Mouse (Mus musculus) limb, embryonic 11.5 days (tissue): ENCODE measurements around the gene Tnfrsf1a. TPM values are rescaled to one million over a fixed set of nuclear protein-coding genes. Genes with fewer than 3 reads are reported as not detected.

ENCODE experiments used
- ATAC-seq: fragments of 200-750 bp; cut with Nextera tagmentation; 2 replicates; pipeline ENCODE4 v1.8.0; 2017; ENCODE audit warnings: low read depth; ENCODE audit not compliant: insufficient number of reproducible peaks, low FRiP score, low TSS enrichment
- DNase-seq: peaks from one replicate; pipeline ENCODE4 v3.0.0-alpha.2; 2015; ENCODE audit warnings: low spot score
- H3K27ac ChIP-seq: fragments of 300-500 bp; sonication (generic); replicated peaks from 2 replicates; pipeline ENCODE4 v1.5.1; 2014; ENCODE audit warnings: low read depth, mild to moderate bottlenecking, low read length
- H3K27me3 ChIP-seq: fragments of 300-500 bp; sonication (generic); 2 replicates; pipeline ENCODE4 v1.6.1; 2014; ENCODE audit warnings: mild to moderate bottlenecking, low read length, mixed read lengths; ENCODE audit not compliant: control insufficient read depth, insufficient read depth
- H3K36me3 ChIP-seq: fragments of 300-500 bp; sonication (generic); 2 replicates; pipeline ENCODE4 v1.6.1; 2014; ENCODE audit warnings: mild to moderate bottlenecking, low read length, moderate library complexity, mixed read lengths; ENCODE audit not compliant: control insufficient read depth, insufficient read depth
- H3K4me1 ChIP-seq: fragments of 300-500 bp; sonication (generic); 2 replicates; pipeline ENCODE4 v1.6.1; 2014; ENCODE audit warnings: low read length, mixed read lengths; ENCODE audit not compliant: control insufficient read depth, insufficient read depth
- H3K4me2 ChIP-seq: fragments of 300-500 bp; sonication (generic); 2 replicates; pipeline ENCODE4 v1.6.1; 2014; ENCODE audit warnings: low read depth, mild to moderate bottlenecking, moderate library complexity; ENCODE audit not compliant: severe bottlenecking
- H3K4me3 ChIP-seq: fragments of 300-500 bp; sonication (generic); 2 replicates; pipeline ENCODE4 v1.5.1; 2014; ENCODE audit warnings: low read depth, low read length
- H3K9ac ChIP-seq: fragments of 300-500 bp; sonication (generic); 2 replicates; pipeline ENCODE4 v1.6.1; 2014; ENCODE audit warnings: mild to moderate bottlenecking, low read length
- H3K9me3 ChIP-seq: fragments of 300-500 bp; sonication (generic); 2 replicates; pipeline ENCODE4 v1.6.1; 2016; ENCODE audit warnings: low read length; ENCODE audit not compliant: control insufficient read depth
- WGBS: fragments of 180-500 bp; shearing (Covaris S2); extraction: QIAGEN DNeasy Blood & Tissue Kit; methylation state at CpG from one replicate; pipeline ENCODE4 v1.1.7; 2014; 5-methylcytosine and 5-hydroxymethylcytosine counted together
- polyA plus RNA-seq: library from polyadenylated mRNA; unstranded; fragments of >200 nt; fragmentation: Nextera tagmentation; extraction: Ambion mirVana; gene quantifications from 2 replicates; pipeline ENCODE4 v1.2.1, GENCODE M21; 2014

Gene Tnfrsf1a
- polyA plus RNA-seq, 1 experiment from 2014 or later = 45.4 TPM

GRCm38 (mm10) chr6:125353221-125353620 is 4.1 kb downstream of the Tnfrsf1a start:
- H3K9me3 ChIP-seq = no peaks in the 10 kb centered on the region
- no peak for ATAC-seq
- WGBS = 80% methylated on average over 11 of the region's 11 CpGs
- H3K36me3 ChIP-seq = peaks cover 8% of the 10 kb centered on the region; the same call in 1 of the 2 replicates
- H3K4me3 ChIP-seq = no peak overlapping the region
- H3K27me3 ChIP-seq = no peaks in the 10 kb centered on the region
- peaks cover 47% of the 10 kb centered on the region for H3K4me1 ChIP-seq
- no peak overlapping the region for H3K27ac ChIP-seq
- H3K4me2 ChIP-seq = no peak overlapping the region
- H3K9ac ChIP-seq = no peak overlapping the region
- no peak for DNase-seq

GRCm38 (mm10) chr6:125353655-125354054 is 4.5 kb downstream of the Tnfrsf1a start:
- no peak for ATAC-seq

GRCm38 (mm10) chr6:125354352-125355151 is 5.4 kb downstream of the Tnfrsf1a start:
- H3K27ac ChIP-seq = no peak overlapping the region
- peak overlapping the region; percentile 38 for H3K4me2 ChIP-seq
- ATAC-seq = no peak
- 7% methylated on average over 14 of the region's 14 CpGs for WGBS
- DNase-seq = no peak
- no peak overlapping the region for H3K9ac ChIP-seq
- peaks cover 41% of the 10 kb centered on the region for H3K4me1 ChIP-seq
- no peaks in the 10 kb centered on the region for H3K9me3 ChIP-seq
- H3K36me3 ChIP-seq = peaks cover 17% of the 10 kb centered on the region
- H3K27me3 ChIP-seq = no peaks in the 10 kb centered on the region
- H3K4me3 ChIP-seq = 0 out of 2 replicates have a peak overlapping the region, but pooled peaks have one; percentile 5

More at GRCm38 (mm10) chr6:125353655-125354054, 4.5 kb downstream of the Tnfrsf1a start:
- no peak for DNase-seq
- no peaks in the 10 kb centered on the region for H3K27me3 ChIP-seq
- WGBS = 58% methylated on average over 4 of the region's 4 CpGs
- no peak overlapping the region for H3K9ac ChIP-seq
- peaks cover 45% of the 10 kb centered on the region for H3K4me1 ChIP-seq
- H3K4me2 ChIP-seq = no peak overlapping the region
- no peaks in the 10 kb centered on the region for H3K9me3 ChIP-seq
- peaks cover 11% of the 10 kb centered on the region for H3K36me3 ChIP-seq
- H3K27ac ChIP-seq = no peak overlapping the region
- H3K4me3 ChIP-seq = no peak overlapping the region

- Histone ChIP-seq H3K27ac (0 out of 2 replicates have a peak overlapping the region, but pooled peaks have one; percentile 16), H3K4me2 (peak overlapping the region; percentile 38), H3K9me3 (no peaks in the 10 kb centered on the region), H3K4me3 (0 out of 2 replicates have a peak overlapping the region, but pooled peaks have one; percentile 5), H3K9ac (no peak overlapping the region), H3K36me3 (peaks cover 17% of the 10 kb centered on the region), H3K27me3 (no peaks in the 10 kb centered on the region), H3K4me1 (peaks cover 38% of the 10 kb centered on the region)
- DNase-seq (peak; percentile 53), ATAC-seq (peak; percentile 8; the same call in 1 of the 2 replicates)
- 0% methylated on average over 10 of the region's 10 CpGs for WGBS
Observed at GRCm38 (mm10) chr6:125355197-125355741, 6.1 kb downstream of the Tnfrsf1a start.

- H3K27me3 ChIP-seq = no peaks in the 10 kb centered on the region
- WGBS = 27% methylated on average over 8 of the region's 8 CpGs
- H3K36me3 ChIP-seq = peaks cover 19% of the 10 kb centered on the region
- H3K9ac ChIP-seq = no peak overlapping the region
- no peaks in the 10 kb centered on the region for H3K9me3 ChIP-seq
- peaks cover 34% of the 10 kb centered on the region for H3K4me1 ChIP-seq
- no peak overlapping the region for H3K4me2 ChIP-seq
- H3K4me3 ChIP-seq = no peak overlapping the region
- DNase-seq (no peak), ATAC-seq (no peak)
- H3K27ac ChIP-seq = no peak overlapping the region
Observed at GRCm38 (mm10) chr6:125356264-125356663, 7.1 kb downstream of the Tnfrsf1a start.

- Histone ChIP-seq H3K27ac (no peak overlapping the region), H3K9ac (no peak overlapping the region), H3K36me3 (peaks cover 23% of the 10 kb centered on the region), H3K9me3 (no peaks in the 10 kb centered on the region), H3K4me1 (peaks cover 28% of the 10 kb centered on the region), H3K4me3 (no peak overlapping the region), H3K4me2 (no peak overlapping the region; the same call in 1 of the 2 replicates), H3K27me3 (peaks cover 4% of the 10 kb centered on the region)
- DNase-seq (no peak), ATAC-seq (no peak)
- 87% methylated on average over 15 of the region's 15 CpGs for WGBS
Observed at GRCm38 (mm10) chr6:125357334-125357733, 8.2 kb downstream of the Tnfrsf1a start.

GRCm38 (mm10) chr6:125359999-125360398 is 10.8 kb downstream of the Tnfrsf1a start:
- Histone ChIP-seq H3K9me3 (no peaks in the 10 kb centered on the region), H3K27ac (no peak overlapping the region), H3K4me2 (no peak overlapping the region), H3K9ac (no peak overlapping the region), H3K4me1 (peaks cover 18% of the 10 kb centered on the region), H3K27me3 (peaks cover 10% of the 10 kb centered on the region), H3K36me3 (peaks cover 23% of the 10 kb centered on the region), H3K4me3 (no peak overlapping the region)
- no peak for DNase-seq
- no peak for ATAC-seq
- 51% methylated on average over 9 of the region's 9 CpGs for WGBS

GRCm38 (mm10) chr6:125360846-125361245 is 11.7 kb downstream of the Tnfrsf1a start:
- Histone ChIP-seq H3K27me3 (peaks cover 10% of the 10 kb centered on the region), H3K9me3 (no peaks in the 10 kb centered on the region), H3K36me3 (peaks cover 23% of the 10 kb centered on the region), H3K4me2 (no peak overlapping the region), H3K4me1 (peaks cover 10% of the 10 kb centered on the region), H3K27ac (no peak overlapping the region), H3K9ac (no peak overlapping the region), H3K4me3 (no peak overlapping the region)
- 52% methylated on average over 9 of the region's 9 CpGs for WGBS
- no peak for ATAC-seq
- DNase-seq = no peak
